Mouse (Mus musculus): Measurements from ENCODE around the gene Ctsd.

GRCm38 (mm10) chr7:142375261-142375724, 12.5 kb downstream of the Ctsd start:
- no peak for TF ChIP-seq POLR2A (IDR thresholded peaks at IDR 0.05; ENCODE audit: low read depth, low read length)
- no peak for TF ChIP-seq CTCF (IDR thresholded peaks at IDR 0.05; ENCODE audit: extremely low read depth, insufficient read length, insufficient replicate concordance, low read depth, low read length)

All from small intestine, adult 2 months (tissue).